Mouse (Mus musculus): ENCODE measurements around the gene Tbxa2r. TPM values are rescaled to one million over a fixed set of nuclear protein-coding genes. Genes with fewer than 3 reads are reported as not detected.

Gene Tbxa2r
- total RNA-seq, 2 experiments from 2014 or later = 4.8 to 5.7 TPM

- no peak for DNase-seq (ENCODE audit: low spot score)
- intact Hi-C loops (cut with DNase I) = no loop called here
Observed at GRCm38 (mm10) chr10:81335393-81336340, 7.1 kb downstream of the Tbxa2r start.

- no peak for DNase-seq (ENCODE audit: low spot score)
- intact Hi-C loops (cut with DNase I) = no loop called here
Observed at GRCm38 (mm10) chr10:81336558-81336957, 8.0 kb downstream of the Tbxa2r start.

DNA sequence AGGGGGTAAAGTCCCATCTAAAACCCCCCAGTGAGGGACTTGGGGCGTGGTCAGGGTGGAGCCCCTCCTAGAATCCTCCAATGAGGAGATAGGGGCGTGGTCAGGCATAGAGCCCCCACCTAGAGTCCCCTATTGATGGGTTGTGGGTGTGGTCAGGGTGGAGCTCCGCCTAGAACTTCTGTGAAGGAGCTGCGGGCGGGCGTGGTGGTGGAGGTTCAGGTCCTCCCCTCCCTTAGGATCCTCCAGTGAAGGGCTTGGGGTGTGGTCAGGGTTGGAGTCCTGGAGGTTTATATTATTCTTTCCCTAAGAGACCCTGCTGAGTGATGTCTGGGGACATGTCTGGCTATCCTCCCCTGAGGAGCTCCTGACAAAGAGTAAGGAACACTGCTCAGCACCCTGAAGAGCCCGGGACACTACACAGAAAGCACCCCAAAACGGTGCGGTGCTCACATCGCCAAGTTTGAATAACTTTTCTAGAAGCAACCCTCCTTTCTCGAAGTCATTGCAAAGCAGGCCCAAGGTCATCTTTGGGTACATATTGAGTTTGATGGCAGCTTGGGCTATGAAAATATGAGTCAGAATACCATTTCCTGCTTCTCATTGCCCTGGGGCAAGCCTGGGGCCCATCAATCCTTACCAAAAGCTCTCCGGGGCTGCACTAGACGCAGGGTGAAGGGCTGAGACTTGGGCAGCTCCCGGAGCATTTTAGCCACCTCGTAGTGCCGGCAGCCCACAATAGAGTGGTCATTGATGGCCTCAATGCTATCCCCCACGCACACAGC is 12.2 kb downstream of the Tbxa2r start:
- intact Hi-C loops (cut with DNase I) = loop anchor here (2.0 kb wide), 1 partner anchor 50 kb away; the partner anchor contains the start of gene Tjp3
- DNase-seq (ENCODE audit: low spot score) = no peak

- intact Hi-C loops (cut with DNase I) = loop anchor here (2.0 kb wide), 1 partner anchor 51 kb away; the partner anchor contains the start of gene Tjp3
- DNase-seq (ENCODE audit: low spot score) = no peak
Observed at GRCm38 (mm10) chr10:81341333-81341949, 12.9 kb downstream of the Tbxa2r start.

GRCm38 (mm10) chr10:81342686-81343505 is 14.4 kb downstream of the Tbxa2r start, which contains the start of gene Gipc3:
TSS of gene Gipc3 (minus strand) at chr10:81343266.
- no peak for DNase-seq (ENCODE audit: low spot score)

DNA sequence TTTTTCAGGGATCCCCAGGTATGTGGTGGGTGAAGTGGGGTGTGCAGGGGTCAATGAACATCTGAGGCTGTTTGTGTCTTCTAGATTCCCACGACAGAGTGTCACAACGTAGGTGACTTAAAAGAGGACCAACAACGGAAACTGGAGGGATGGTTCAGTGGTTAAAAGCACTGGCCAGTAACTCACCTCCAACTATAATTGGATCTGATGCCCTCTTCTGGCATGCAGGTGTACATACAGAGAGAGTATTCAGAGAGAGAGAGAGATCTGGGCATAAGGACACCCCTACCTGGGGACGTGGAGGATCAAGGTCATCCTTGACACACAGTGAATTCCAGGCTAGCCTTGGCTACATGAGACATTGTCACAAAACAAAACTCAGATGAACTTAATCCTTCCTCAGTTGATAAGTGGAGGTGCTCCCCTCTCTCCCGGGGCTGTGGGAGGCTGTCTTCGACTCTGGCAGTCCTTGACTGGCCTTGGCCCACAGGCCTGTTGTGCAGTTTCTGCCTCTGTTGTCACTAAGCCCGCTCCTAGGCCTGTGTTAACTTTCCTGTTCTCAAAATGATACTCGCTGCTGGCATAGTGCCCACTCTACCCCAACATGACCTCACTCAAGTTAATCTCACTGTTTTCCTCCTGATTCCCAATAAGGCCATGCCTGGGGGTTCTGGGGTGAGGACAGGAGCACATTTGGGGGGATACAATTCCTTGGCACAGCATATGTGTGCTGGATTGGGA is 16.1 kb downstream of the Tbxa2r start:
- DNase-seq (ENCODE audit: low spot score) = no peak
- intact Hi-C loops (cut with DNase I) = no loop called here

More at GRCm38 (mm10) chr10:81342686-81343505, 14.4 kb downstream of the Tbxa2r start, which contains the start of gene Gipc3:
- intact Hi-C loops (cut with DNase I) = loop anchor here (2.0 kb wide), 1 partner anchor 20 kb away; no protein-coding TSS in a partner anchor

DNA sequence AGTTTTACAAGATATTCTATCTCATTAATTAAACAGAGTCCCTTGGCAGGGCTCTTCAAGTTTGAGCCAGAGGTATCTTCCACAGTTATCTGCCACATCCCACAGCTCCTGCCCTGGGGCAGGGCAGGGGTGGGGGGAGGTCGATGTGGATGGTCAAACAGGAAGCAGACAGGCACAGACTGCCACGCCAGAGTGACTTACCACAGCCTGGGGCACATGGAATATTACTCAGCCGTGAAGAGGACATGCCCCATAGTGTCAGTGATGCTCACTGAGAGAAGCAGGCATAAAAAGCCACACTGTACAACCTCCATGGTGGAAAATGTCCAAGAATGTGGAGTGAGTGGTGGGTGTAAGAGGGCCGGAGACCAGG is 16.6 kb downstream of the Tbxa2r start:
- DNase-seq (ENCODE audit: low spot score) = no peak
- intact Hi-C loops (cut with DNase I) = no loop called here

DNA sequence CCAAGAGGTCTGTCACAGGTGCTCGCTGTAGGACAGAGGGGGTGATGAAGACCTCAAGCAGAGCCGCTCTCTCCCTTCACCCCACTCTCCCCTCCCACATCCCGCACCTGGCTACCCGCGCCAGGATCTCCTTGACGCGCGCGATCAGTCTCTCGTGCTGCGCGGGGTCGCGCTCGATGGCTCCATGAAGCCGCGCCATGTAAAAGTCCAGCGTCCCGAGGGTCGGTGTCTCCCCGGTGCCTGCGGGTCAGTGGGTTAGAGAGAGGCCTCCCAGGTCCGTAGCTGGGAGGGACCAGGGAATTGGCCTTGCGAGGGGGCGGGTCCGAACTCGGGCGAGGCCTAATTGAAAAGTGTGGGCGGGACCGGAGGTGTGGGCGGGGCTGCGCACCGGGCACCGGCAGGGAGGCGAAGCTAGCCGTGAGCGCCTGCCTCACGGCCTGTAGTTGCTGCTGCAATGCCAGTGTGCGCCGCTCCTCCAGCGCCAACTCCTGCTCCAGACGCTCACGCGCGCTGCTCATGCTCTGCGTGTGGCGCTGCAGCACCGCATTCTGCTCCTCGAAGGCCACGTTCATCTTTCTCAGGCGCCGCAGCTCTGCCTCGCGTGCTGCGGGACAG is 18.0 kb downstream of the Tbxa2r start:
- DNase-seq (ENCODE audit: low spot score) = no peak
- intact Hi-C loops (cut with DNase I) = no loop called here

- intact Hi-C loops (cut with DNase I) = no loop called here
- DNase-seq (ENCODE audit: low spot score) = no peak
Observed at GRCm38 (mm10) chr10:81349146-81349545, 20.6 kb downstream of the Tbxa2r start.

DNA sequence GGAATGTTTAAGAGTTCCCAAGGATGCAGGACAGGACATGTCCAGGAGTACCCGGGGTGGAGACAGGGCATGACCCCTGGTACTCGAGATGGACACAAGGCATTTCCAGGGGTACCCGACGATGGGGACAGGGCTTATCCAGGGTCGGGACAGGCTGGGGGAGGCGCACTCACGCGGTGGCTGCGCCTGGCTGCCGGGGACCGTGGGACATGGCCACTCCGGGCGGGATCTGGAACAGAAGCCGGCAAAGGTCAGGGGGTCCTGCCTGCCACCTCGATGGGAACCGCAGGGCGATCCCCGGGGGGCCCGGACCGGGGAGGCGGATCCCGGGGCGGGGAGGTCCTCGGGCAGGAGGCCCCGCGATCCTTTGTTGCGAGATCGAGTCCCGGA is 21.4 kb downstream of the Tbxa2r start:
- intact Hi-C loops (cut with DNase I) = no loop called here
- no peak for DNase-seq (ENCODE audit: low spot score)

- intact Hi-C loops (cut with DNase I) = no loop called here
- DNase-seq (ENCODE audit: low spot score) = peak; percentile 99
Observed at GRCm38 (mm10) chr10:81350351-81351063, 22.0 kb downstream of the Tbxa2r start, which contains the start of gene Hmg20b. TSS of gene Hmg20b (minus strand) at chr10:81350480.

DNA sequence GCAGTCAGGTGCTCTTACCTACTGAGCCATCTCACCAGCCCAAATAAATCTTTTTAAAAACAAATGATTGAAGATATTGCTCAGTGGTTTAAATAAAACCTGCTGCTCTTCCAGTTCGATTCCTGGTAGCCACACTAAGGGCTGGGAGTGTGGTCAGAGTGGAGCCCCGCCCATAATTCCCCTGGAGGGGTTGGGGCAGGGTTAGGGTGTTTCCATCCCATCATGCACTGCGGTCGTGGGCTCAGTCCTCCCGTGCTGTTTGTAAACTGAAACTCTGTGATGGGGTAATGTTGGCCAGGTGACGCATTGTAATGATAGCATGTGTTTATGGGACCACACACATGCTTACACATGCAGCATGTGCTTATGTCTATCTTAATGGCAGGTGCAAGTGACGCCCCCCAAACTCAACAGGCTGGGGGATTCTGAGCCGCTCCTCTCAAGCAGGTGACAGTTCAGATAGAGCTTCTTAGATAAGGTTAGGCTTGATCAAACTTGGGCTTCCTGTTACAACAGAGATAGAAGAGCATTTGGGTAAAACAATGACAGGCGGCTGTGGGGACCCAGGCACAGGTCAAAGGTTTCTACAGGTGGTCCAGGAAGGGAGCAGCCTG is 23.3 kb downstream of the Tbxa2r start:
- DNase-seq (ENCODE audit: low spot score) = no peak
- intact Hi-C loops (cut with DNase I) = no loop called here

DNA sequence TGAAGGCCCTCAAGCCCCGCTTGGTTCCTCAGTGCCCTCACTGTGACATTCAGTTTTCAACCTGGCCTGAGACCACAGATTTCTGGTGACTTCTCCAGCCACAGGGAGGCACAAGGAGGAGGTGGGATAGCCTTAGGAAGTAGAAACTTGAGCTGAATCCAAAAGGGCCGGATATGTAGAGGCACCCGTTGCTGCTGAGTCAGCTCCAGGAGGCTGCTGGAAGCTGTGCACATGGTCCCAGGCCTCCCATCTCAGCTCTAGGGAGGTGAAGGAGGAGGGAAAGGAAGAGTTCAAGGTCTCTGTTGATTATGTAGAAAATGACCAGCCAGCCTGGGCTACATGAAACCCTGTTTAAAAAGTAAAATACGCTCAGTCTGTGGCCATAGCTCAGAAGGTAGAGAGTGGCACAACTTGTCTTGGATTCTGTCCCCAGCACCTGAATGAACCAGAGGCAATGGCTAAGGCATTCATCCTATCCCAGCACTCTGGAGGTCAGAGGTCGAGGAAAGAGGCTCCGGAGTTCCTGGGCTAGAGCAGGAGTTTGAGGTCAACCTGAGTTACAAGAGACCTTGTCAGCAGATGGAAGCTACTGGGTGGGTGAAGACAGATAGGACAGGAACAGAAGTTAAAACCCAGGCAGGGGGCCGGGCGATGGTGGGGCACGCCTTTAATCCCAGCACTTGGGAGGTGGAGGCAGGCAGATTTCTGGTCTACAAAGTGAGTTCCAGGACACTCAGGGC is 26.4 kb downstream of the Tbxa2r start:
- DNase-seq (ENCODE audit: low spot score) = no peak
- intact Hi-C loops (cut with DNase I) = no loop called here

GRCm38 (mm10) chr10:81355533-81355932 is 27.0 kb downstream of the Tbxa2r start:
- intact Hi-C loops (cut with DNase I) = no loop called here
- no peak for DNase-seq (ENCODE audit: low spot score)

GRCm38 (mm10) chr10:81356352-81356990 is 27.9 kb downstream of the Tbxa2r start:
- intact Hi-C loops (cut with DNase I) = no loop called here
- DNase-seq (ENCODE audit: low spot score) = no peak
